In genomic region chr19:56723331-56724125, GRCm38 (mm10) we compare ENCODE assay signal across 8 mouse cellular contexts. TPM values are rescaled to one million over a fixed set of nuclear protein-coding genes. Genes with fewer than 3 reads are reported as not detected.
DNase-seq lines count a peak whose midpoint lies in the region; ATAC-seq lines count a peak whose summit lies in the region.

No protein-coding gene starts in this region.

- H3K9ac ChIP-seq in heart, embryonic 15.5 days: peak overlapping the region; percentile 86

- no peaks in the 10 kb centered on the region for H3K36me3 ChIP-seq in embryonic facial prominence, embryonic 10.5 days (replicated peaks)
- no peaks in the 10 kb centered on the region for H3K36me3 ChIP-seq in heart, embryonic 15.5 days
- no peaks in the 10 kb centered on the region for H3K36me3 ChIP-seq in macrophage (ENCODE audit: inconsistent target)
- no peaks in the 10 kb centered on the region for H3K36me3 ChIP-seq in splenic B cell, adult 2 months (ENCODE audit: control insufficient read depth, insufficient read depth, low read length, poor library complexity, severe bottlenecking)

- peak overlapping the region; percentile 65 for H3K4me3 ChIP-seq in embryonic facial prominence, embryonic 10.5 days
- H3K4me3 ChIP-seq in heart, embryonic 15.5 days: peak overlapping the region; percentile 80
- H3K4me3 ChIP-seq in macrophage (ENCODE audit: inconsistent target): peak overlapping the region; percentile 36

- peak overlapping the region; percentile 58 for H3K27ac ChIP-seq in embryonic facial prominence, embryonic 10.5 days (replicated peaks)
- H3K27ac ChIP-seq in heart, embryonic 15.5 days: peak overlapping the region; percentile 88
- peak overlapping the region; percentile 41 for H3K27ac ChIP-seq in macrophage

- under 1% methylated on average over 71 of the region's 71 CpGs for WGBS in embryonic facial prominence, embryonic 10.5 days
- whole genome bisulfite sequencing in heart, embryonic 15.5 days: under 1% methylated on average over 71 of the region's 71 CpGs
- 2% methylated on average over 66 of the region's 71 CpGs for WGBS in macrophage (ENCODE audit: missing documents)

- H3K79me2 ChIP-seq in macrophage (ENCODE audit: inconsistent target): no peaks in the 10 kb centered on the region

- peaks cover 42% of the 10 kb centered on the region for H3K4me1 ChIP-seq in embryonic facial prominence, embryonic 10.5 days
- H3K4me1 ChIP-seq in heart, embryonic 15.5 days (replicated peaks): peaks cover 51% of the 10 kb centered on the region

- peaks cover 97% of the 10 kb centered on the region for H3K27me3 ChIP-seq in embryonic facial prominence, embryonic 10.5 days (replicated peaks; ENCODE audit: low read depth, poor library complexity, severe bottlenecking)
- H3K27me3 ChIP-seq in heart, embryonic 15.5 days: peaks cover 23% of the 10 kb centered on the region
- no peaks in the 10 kb centered on the region; the same call in 1 of the 2 replicates for H3K27me3 ChIP-seq in splenic B cell, adult 2 months (ENCODE audit: control insufficient read depth, insufficient read depth, low read length, poor library complexity, severe bottlenecking)

- peak; percentile 28 for ATAC-seq in heart, embryonic 15.5 days (replicated peaks; ENCODE audit: insufficient number of reproducible peaks, insufficient read depth, low FRiP score, low read depth)

- peak; percentile 23 for DNase-seq in right cerebral cortex, postnatal 4 days
- DNase-seq in right cerebral cortex, postnatal 25 days: no peak
- DNase-seq in embryonic facial prominence, embryonic 10.5 days (ENCODE audit: low spot score): peak; percentile 76
- DNase-seq in kidney, postnatal 36 days: peak; percentile 38 to 67
- DNase-seq in splenic B cell, adult 2 months (ENCODE audit: low read depth, low spot score): peak; percentile 38
- DNase-seq in cerebellum, adult 11 months: no peak

- H3K9me3 ChIP-seq in embryonic facial prominence, embryonic 10.5 days: no peaks in the 10 kb centered on the region
- H3K9me3 ChIP-seq in heart, embryonic 15.5 days (replicated peaks): no peaks in the 10 kb centered on the region

- peak overlapping the region; percentile 74 for H3K4me2 ChIP-seq in heart, embryonic 15.5 days

RNA-seq across cellular contexts. Expression of gene Adrb1, which starts 1.5 kb away (rescaled TPM):
- 0.24 and 0.26 TPM in 2 replicates for polyA plus RNA-seq in embryonic facial prominence, embryonic 10.5 days (2016; fragmentation: Nextera tagmentation; extraction: Ambion mirVana)
- 4.0 and 4.7 TPM in 2 replicates for polyA plus RNA-seq in heart, embryonic 15.5 days (2015; fragmentation: Nextera tagmentation; extraction: Ambion mirVana)
- 1 to 10 TPM in 1 of 26 experiments, under 1 TPM in 3, not detected in 22; 0.22 to 1.1 (median 0.62) TPM for total RNA-seq in macrophage (2018; cell fraction: chromatin; rRNA removed)
- total RNA-seq in macrophage (2018; cell fraction: cytosol; rRNA removed): under 1 TPM in 13 of 26 experiments, not detected in 13; 0.03 to 0.52 (median 0.13) TPM
- 1 to 10 TPM in 2 of 26 experiments, under 1 TPM in 3, not detected in 21; 0.27 to 1.3 (median 0.65) TPM for total RNA-seq in macrophage (2018; cell fraction: nucleus; rRNA removed)
- 0.16 to 0.89 TPM (median 0.19 TPM) in 3 replicates for polyA plus RNA-seq in macrophage (2018)

Comparison
In these comparisons a context has a peak if more than half of its experiments do, and no peak if none do; other contexts are left out.
1. DNase-seq: peak in right cerebral cortex, postnatal 4 days (single experiment), embryonic facial prominence, embryonic 10.5 days (single experiment), kidney, postnatal 36 days (2 of 2) and splenic B cell, adult 2 months (single experiment); none in right cerebral cortex, postnatal 25 days (single experiment) and cerebellum, adult 11 months (single experiment).
2. Peak in every context shown above with its lines, with median percentiles within 50 percentile points of each other: H3K27ac ChIP-seq and H3K4me3 ChIP-seq.